In the genomic region with DNA sequence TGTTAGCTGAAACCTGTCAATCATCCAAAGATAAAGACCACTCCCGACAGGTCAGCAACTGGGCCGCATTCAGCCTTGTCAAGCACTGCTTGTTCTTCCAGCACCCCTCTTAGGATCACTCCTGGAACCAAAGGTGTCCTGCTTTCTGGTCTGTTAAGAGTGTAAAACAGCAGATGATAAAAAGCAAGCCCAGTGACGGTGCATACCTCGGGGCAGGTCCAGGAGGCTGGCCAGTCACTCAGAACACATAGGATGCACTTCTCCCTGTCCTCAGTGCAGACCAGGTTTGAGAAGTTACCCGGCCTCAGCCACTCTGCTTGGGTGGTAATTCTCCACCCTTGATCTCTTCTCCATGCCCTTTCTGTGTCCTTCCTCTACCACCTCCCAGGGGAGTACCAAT, we compare ENCODE assay signal across 25 mouse cellular contexts. TPM values are rescaled to one million over a fixed set of nuclear protein-coding genes. Genes with fewer than 3 reads are reported as not detected.
A peak's percentile ranks its signal among the peaks of the same experiment; 100 is the strongest.
DNase-seq lines count a peak whose midpoint lies in the region; ATAC-seq lines count a peak whose summit lies in the region.
"Had no signal": no experiment of that assay in that cellular context is flagged by ENCODE, and none has a peak within 500 bp of the region (broad histone marks: within the 10 kb centered on the region; RNA-seq: fewer than 3 reads in every experiment).

No protein-coding gene starts in this region.

- no peaks in the 10 kb centered on the region for H3K27me3 ChIP-seq in heart, embryonic 13.5 days (replicated peaks)
- no peaks in the 10 kb centered on the region for H3K27me3 ChIP-seq in heart, embryonic 11.5 days (ENCODE audit: control insufficient read depth, insufficient read depth, low read length)
- H3K27me3 ChIP-seq in kidney, embryonic 15.5 days, result no peaks in the 10 kb centered on the region
- no peaks in the 10 kb centered on the region for H3K27me3 ChIP-seq in embryonic facial prominence, embryonic 10.5 days (replicated peaks; ENCODE audit: low read depth, poor library complexity, severe bottlenecking)
- H3K27me3 ChIP-seq in limb, embryonic 11.5 days (ENCODE audit: control insufficient read depth, insufficient read depth, low read length), result no peaks in the 10 kb centered on the region
- H3K27me3 ChIP-seq: forebrain, embryonic 13.5 days; hindbrain, embryonic 12.5 days; limb, embryonic 13.5 days; lung, embryonic 15.5 days; midbrain, embryonic 12.5 days; stomach, embryonic 15.5 days had no signal

- 23% methylated on average over 5 of the region's 5 CpGs for WGBS in heart, embryonic 13.5 days
- WGBS in heart, embryonic 11.5 days (ENCODE audit: insufficient replicate concordance), result 24% methylated on average over 5 of the region's 5 CpGs
- WGBS in kidney, embryonic 15.5 days, result 50% methylated on average over 5 of the region's 5 CpGs
- 41% methylated on average over 5 of the region's 5 CpGs for WGBS in embryonic facial prominence, embryonic 10.5 days
- WGBS in limb, embryonic 11.5 days, result 58% methylated on average over 5 of the region's 5 CpGs

- H3K4me3 ChIP-seq in heart, embryonic 13.5 days, result no peak overlapping the region
- no peak overlapping the region for H3K4me3 ChIP-seq in heart, embryonic 11.5 days (ENCODE audit: low read depth, low read length)
- no peak overlapping the region for H3K4me3 ChIP-seq in kidney, embryonic 15.5 days (replicated peaks)
- H3K4me3 ChIP-seq in embryonic facial prominence, embryonic 10.5 days, result no peak overlapping the region
- no peak overlapping the region for H3K4me3 ChIP-seq in limb, embryonic 11.5 days (ENCODE audit: low read depth, low read length)
- H3K4me3 ChIP-seq: forebrain, embryonic 13.5 days; hindbrain, embryonic 12.5 days; limb, embryonic 13.5 days; lung, embryonic 15.5 days; midbrain, embryonic 12.5 days; stomach, embryonic 15.5 days had no signal

- peaks cover 41% of the 10 kb centered on the region for H3K36me3 ChIP-seq in heart, embryonic 13.5 days
- H3K36me3 ChIP-seq in heart, embryonic 11.5 days (ENCODE audit: control insufficient read depth, insufficient read depth, low read length), result peaks cover 6% of the 10 kb centered on the region; the same call in 1 of the 2 replicates
- peaks cover 30% of the 10 kb centered on the region for H3K36me3 ChIP-seq in kidney, embryonic 15.5 days
- H3K36me3 ChIP-seq in embryonic facial prominence, embryonic 10.5 days (replicated peaks), result peaks cover 45% of the 10 kb centered on the region
- H3K36me3 ChIP-seq in limb, embryonic 11.5 days (ENCODE audit: control insufficient read depth, insufficient read depth, low read length), result no peaks in the 10 kb centered on the region
- H3K36me3 ChIP-seq: stomach, embryonic 15.5 days had no signal

- peak overlapping the region; percentile 51 for H3K27ac ChIP-seq in heart, embryonic 13.5 days (replicated peaks)
- H3K27ac ChIP-seq in heart, embryonic 11.5 days (ENCODE audit: low read depth, low read length), result no peak overlapping the region
- H3K27ac ChIP-seq in kidney, embryonic 15.5 days, result 0 out of 2 replicates have a peak overlapping the region, but pooled peaks have one; percentile 6
- peak overlapping the region; percentile 5 for H3K27ac ChIP-seq in embryonic facial prominence, embryonic 10.5 days (replicated peaks)
- 0 out of 2 replicates have a peak overlapping the region, but pooled peaks have one; percentile 17 for H3K27ac ChIP-seq in limb, embryonic 11.5 days (replicated peaks; ENCODE audit: low read depth, low read length)
- H3K27ac ChIP-seq: forebrain, embryonic 13.5 days; hindbrain, postnatal 0 days; kidney, postnatal 0 days; limb, embryonic 13.5 days; lung, embryonic 15.5 days; midbrain, embryonic 12.5 days; stomach, embryonic 15.5 days had no signal

- DNase-seq in kidney, adult 11 months, result no peak
- no peak for DNase-seq in embryonic facial prominence, embryonic 10.5 days (ENCODE audit: low spot score)
- no peak for DNase-seq in limb, embryonic 11.5 days (ENCODE audit: low spot score)
- no peak for DNase-seq in layer of hippocampus, adult 9-10 months (ENCODE audit: low spot score)
- DNase-seq: adrenal gland, adult 2 months; B cell, adult 2 months; cerebellum, adult 8-10 months; cerebellum, postnatal 25 days; gastrocnemius, postnatal 14 days; heart, postnatal 36 days; thymus, postnatal 14 days had no signal

- no peak for ATAC-seq in heart, embryonic 13.5 days (ENCODE audit: extremely low read depth, insufficient number of reproducible peaks, low FRiP score, low TSS enrichment)
- no peak for ATAC-seq in heart, embryonic 11.5 days (replicated peaks; ENCODE audit: insufficient number of reproducible peaks, low FRiP score, low TSS enrichment)
- ATAC-seq in kidney, embryonic 15.5 days (replicated peaks; ENCODE audit: low FRiP score), result no peak
- ATAC-seq in limb, embryonic 11.5 days (ENCODE audit: insufficient number of reproducible peaks, low FRiP score, low TSS enrichment, low read depth), result no peak
- ATAC-seq: activated CD4-positive, CD25-positive, alpha-beta regulatory T cell, adult 4 months; forebrain, embryonic 13.5 days; intestine, postnatal 0 days had no signal

- H3K4me1 ChIP-seq in heart, embryonic 13.5 days, result peaks cover 59% of the 10 kb centered on the region
- H3K4me1 ChIP-seq in heart, embryonic 11.5 days (ENCODE audit: control insufficient read depth, insufficient read depth, low read length), result peaks cover 40% of the 10 kb centered on the region
- H3K4me1 ChIP-seq in kidney, embryonic 15.5 days, result peaks cover 21% of the 10 kb centered on the region
- peaks cover 51% of the 10 kb centered on the region for H3K4me1 ChIP-seq in embryonic facial prominence, embryonic 10.5 days
- H3K4me1 ChIP-seq in limb, embryonic 11.5 days (ENCODE audit: control insufficient read depth, insufficient read depth, low read length), result peaks cover 21% of the 10 kb centered on the region

- H3K9me3 ChIP-seq in heart, embryonic 13.5 days, result no peaks in the 10 kb centered on the region
- H3K9me3 ChIP-seq in heart, embryonic 11.5 days (replicated peaks; ENCODE audit: control insufficient read depth, low read length), result no peaks in the 10 kb centered on the region
- no peaks in the 10 kb centered on the region for H3K9me3 ChIP-seq in kidney, embryonic 15.5 days (replicated peaks)
- H3K9me3 ChIP-seq in embryonic facial prominence, embryonic 10.5 days, result no peaks in the 10 kb centered on the region
- H3K9me3 ChIP-seq in limb, embryonic 11.5 days (ENCODE audit: control insufficient read depth, low read length), result no peaks in the 10 kb centered on the region
- H3K9me3 ChIP-seq: forebrain, embryonic 13.5 days; hindbrain, embryonic 12.5 days; limb, embryonic 13.5 days; lung, embryonic 15.5 days; midbrain, embryonic 12.5 days; stomach, embryonic 15.5 days had no signal

- H3K9ac ChIP-seq in heart, embryonic 13.5 days, result peak overlapping the region; percentile 57; the same call in 1 of the 2 replicates
- H3K9ac ChIP-seq in heart, embryonic 11.5 days (ENCODE audit: low read depth, low read length), result no peak overlapping the region
- no peak overlapping the region for H3K9ac ChIP-seq in kidney, embryonic 15.5 days
- no peak overlapping the region for H3K9ac ChIP-seq in limb, embryonic 11.5 days (ENCODE audit: low read length)
- H3K9ac ChIP-seq: forebrain, embryonic 13.5 days; hindbrain, embryonic 12.5 days; limb, embryonic 13.5 days; lung, embryonic 15.5 days; midbrain, embryonic 12.5 days; stomach, embryonic 15.5 days had no signal

- H3K4me2 ChIP-seq in heart, embryonic 13.5 days, result peak overlapping the region; percentile 1; the same call in 1 of the 2 replicates
- no peak overlapping the region for H3K4me2 ChIP-seq in heart, embryonic 11.5 days
- H3K4me2 ChIP-seq in kidney, embryonic 15.5 days, result no peak overlapping the region
- H3K4me2 ChIP-seq in limb, embryonic 11.5 days (ENCODE audit: low read depth, severe bottlenecking), result no peak overlapping the region
- H3K4me2 ChIP-seq: forebrain, embryonic 13.5 days; hindbrain, embryonic 12.5 days; limb, embryonic 13.5 days; liver, embryonic 11.5 days; lung, embryonic 15.5 days; midbrain, embryonic 12.5 days; stomach, embryonic 15.5 days had no signal

RNA-seq across cellular contexts. Expression of a gene that starts 19.0 kb away (rescaled TPM):
- 1.1 and 1.8 TPM in 2 replicates for polyA plus RNA-seq in heart, embryonic 13.5 days (2015; fragmentation: Nextera tagmentation; extraction: Ambion mirVana)
- 1.7 and 1.9 TPM in 2 replicates for polyA plus RNA-seq in heart, embryonic 11.5 days (2014; fragmentation: Nextera tagmentation; extraction: Ambion mirVana)
- polyA plus RNA-seq in kidney, embryonic 15.5 days (2015; fragmentation: Nextera tagmentation; extraction: Ambion mirVana), result 0.36 and 1.1 TPM in 2 replicates
- 0.50 and 0.66 TPM in 2 replicates for polyA plus RNA-seq in embryonic facial prominence, embryonic 10.5 days (2016; fragmentation: Nextera tagmentation; extraction: Ambion mirVana)
- 0.43 and 0.72 TPM in 2 replicates for polyA plus RNA-seq in limb, embryonic 11.5 days (2014; fragmentation: Nextera tagmentation; extraction: Ambion mirVana)
